Mouse (Mus musculus): ENCODE measurements around the gene Soat2.

GRCm38 (mm10) chr15:102173581-102173980 is 23.3 kb downstream of the Soat2 start:
- TF ChIP-seq CTCF (IDR thresholded peaks at IDR 0.05; ENCODE audit: control insufficient read depth, insufficient read depth, insufficient replicate concordance, low read depth, low read length) = no peak
- no peak for TF ChIP-seq POLR2A (IDR thresholded peaks at IDR 0.05; ENCODE audit: control insufficient read depth, low read depth, low read length)
